Mouse (Mus musculus) lung, postnatal 0 days (tissue): Measurements from ENCODE around the gene Fam102a.

Experiments used
- CTCF ChIP-seq: IDR thresholded peaks from 2 replicates; pipeline ENCODE4 v1.5.1; 2016; ENCODE audit warnings: antibody characterized with exemption, mild to moderate bottlenecking
- EP300 ChIP-seq: IDR thresholded peaks from 2 replicates; pipeline ENCODE4 v1.6.1; 2016; ENCODE audit warnings: antibody characterized with exemption, mild to moderate bottlenecking, control low read depth

DNA sequence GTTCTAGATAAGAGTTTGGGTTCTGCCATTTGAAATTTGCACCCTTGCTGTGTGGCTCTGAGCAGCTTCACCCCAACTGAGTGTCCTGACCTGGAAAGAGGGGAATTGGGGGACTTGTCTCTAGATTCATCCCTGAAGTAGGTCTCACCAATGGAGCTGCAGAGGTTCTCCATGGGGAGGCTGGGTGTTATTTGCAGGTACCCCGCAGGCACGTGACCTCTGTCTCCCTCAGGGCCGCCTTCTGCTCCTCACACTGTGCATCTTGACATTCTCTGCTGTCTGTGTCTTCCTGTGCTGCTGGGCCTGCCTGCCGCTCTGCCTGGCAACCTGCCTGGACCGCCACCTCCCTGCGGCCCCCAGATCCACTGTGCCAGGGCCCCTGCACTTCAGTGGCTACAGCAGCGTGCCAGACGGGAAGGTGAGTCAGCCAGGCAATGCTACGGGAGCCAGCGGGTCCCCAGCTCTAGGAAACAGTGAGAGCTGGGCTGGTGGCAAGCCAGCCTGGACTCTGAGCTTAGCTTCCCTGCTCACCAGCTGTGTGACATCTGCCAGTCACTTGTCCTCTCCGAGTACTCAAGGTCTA lies 54.2 kb downstream of the Fam102a start:
- no peak for TF ChIP-seq CTCF
- no peak for TF ChIP-seq EP300
